Mouse (Mus musculus) T-helper 2 cell (primary cell): ENCODE measurements around the gene Gfm1.

ENCODE experiments used
- in situ Hi-C: fragments of 300-600 bp; cut with MboI, MseI; formaldehyde crosslinking; loops from one replicate; pipeline ENCODE4 v1.15.1; 2025; ENCODE audit warnings: high pct_unique_total_duplicates

Gene Gfm1

DNA sequence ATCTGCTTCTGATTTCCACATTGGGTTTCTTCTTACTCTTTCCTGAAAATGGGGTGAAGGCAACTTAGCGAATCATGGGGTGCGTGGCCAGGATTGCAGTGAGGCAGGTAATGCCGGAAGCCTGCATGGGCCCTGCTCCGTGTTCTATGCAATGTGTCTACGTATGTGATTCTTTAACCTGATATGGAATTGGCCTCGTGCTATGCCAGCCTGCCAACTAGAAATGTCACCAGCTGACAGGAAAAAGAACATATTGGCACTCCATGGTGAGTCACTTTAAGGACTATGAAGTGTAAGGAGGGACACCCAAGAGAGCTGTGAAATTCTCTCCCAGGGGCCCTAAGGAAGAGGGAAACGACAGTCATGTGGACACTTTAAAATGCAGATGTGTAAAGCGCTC lies 63.2 kb downstream of the Gfm1 start:
- in situ Hi-C loops: no loop called here

DNA sequence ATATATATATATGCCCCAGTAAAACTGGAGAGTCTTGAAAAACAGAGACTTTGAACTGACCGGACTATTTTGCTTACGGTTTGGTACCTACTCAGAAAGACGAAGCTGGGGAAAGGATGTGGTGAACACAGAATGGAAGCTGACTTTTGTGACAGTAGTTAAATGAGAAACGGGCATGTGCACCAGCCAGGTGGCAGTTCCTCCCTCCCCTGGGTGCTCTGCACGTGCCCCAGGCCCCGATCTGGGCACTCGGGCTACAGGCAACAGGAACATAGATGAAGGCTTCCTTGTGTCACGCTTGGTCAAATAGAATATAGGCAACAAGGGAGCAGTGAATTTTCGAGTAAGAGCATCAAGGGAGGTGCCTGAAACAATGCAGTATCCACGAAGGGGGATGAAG lies 66.4 kb downstream of the Gfm1 start:
- in situ Hi-C loops: no loop called here

GRCm38 (mm10) chr3:67497998-67498397 lies 68.1 kb downstream of the Gfm1 start:
- in situ Hi-C loops: no loop called here

- in situ Hi-C loops: no loop called here
Observed at GRCm38 (mm10) chr3:67498773-67499405, 69.0 kb downstream of the Gfm1 start.

- in situ Hi-C loops: no loop called here
Observed at GRCm38 (mm10) chr3:67499406-67499791, 69.5 kb downstream of the Gfm1 start.

GRCm38 (mm10) chr3:67503878-67504277 lies 74.0 kb downstream of the Gfm1 start:
- in situ Hi-C loops: no loop called here

GRCm38 (mm10) chr3:67505286-67505685 lies 75.4 kb downstream of the Gfm1 start:
- in situ Hi-C loops: no loop called here

GRCm38 (mm10) chr3:67508216-67508892 lies 78.5 kb downstream of the Gfm1 start:
- in situ Hi-C loops: no loop called here

- in situ Hi-C loops: no loop called here
Observed at GRCm38 (mm10) chr3:67512807-67513206, 82.9 kb downstream of the Gfm1 start.

GRCm38 (mm10) chr3:67514801-67515273 lies 84.9 kb downstream of the Gfm1 start:
- in situ Hi-C loops: no loop called here

GRCm38 (mm10) chr3:67515274-67515801 lies 85.4 kb downstream of the Gfm1 start, which contains the start of gene Rarres1:
Gene Rarres1, minus strand, starts transcription at chr3:67515523.
- in situ Hi-C loops: no loop called here

GRCm38 (mm10) chr3:67520568-67521143 lies 90.8 kb downstream of the Gfm1 start:
- in situ Hi-C loops: no loop called here

DNA sequence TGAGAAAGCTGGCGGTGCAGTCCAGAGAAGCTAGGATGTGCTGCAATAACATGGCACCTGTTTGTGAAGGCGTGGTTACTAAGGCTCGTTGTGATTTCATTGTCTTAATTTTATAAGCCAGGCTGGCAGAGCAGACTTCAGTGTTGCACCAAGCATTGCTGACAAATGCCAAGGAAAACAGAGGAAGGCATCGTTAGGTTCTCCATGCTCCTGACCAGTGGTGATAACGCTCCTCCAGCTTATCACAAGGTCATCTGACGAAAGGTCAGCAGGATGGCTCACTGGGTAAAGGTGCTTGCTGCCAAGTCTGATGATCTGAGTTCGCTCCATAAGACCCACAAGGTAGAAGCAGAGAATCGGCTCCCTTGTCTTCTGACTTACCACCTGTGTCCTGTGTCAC lies 92.8 kb downstream of the Gfm1 start:
- in situ Hi-C loops: no loop called here

- in situ Hi-C loops: loop anchor here (5.0 kb wide), 2 partner anchors 38 to 518 kb away; no protein-coding TSS in a partner anchor
Observed at GRCm38 (mm10) chr3:67524768-67525167, 94.9 kb downstream of the Gfm1 start.
